Mouse (Mus musculus): ENCODE measurements around the gene Cpxm2.
A peak's percentile ranks its signal among the peaks of the same experiment; 100 is the strongest.

Cpxm2 gene

DNA sequence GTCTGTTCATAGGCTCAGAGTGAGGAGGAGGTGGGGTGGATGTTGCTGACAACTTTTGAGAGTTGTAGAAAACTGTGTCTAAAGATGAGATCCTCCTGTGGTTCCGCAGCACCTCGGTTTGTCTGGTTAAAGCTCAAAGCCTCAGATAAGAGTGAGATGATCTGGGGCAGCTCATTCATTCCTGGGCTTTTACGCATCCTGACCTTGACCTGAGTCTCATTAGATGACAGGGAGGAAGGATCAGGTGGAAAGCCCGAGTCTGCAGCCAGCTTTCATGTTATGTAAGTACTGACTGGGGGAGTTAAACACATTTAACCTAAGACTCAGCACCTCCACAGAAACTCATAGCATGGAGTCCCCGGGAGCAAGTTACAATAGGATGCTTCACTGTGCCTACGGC, 127.9 kb downstream of the Cpxm2 start:
- no peak for DNase-seq (ENCODE audit: low read depth, low spot score)

DNA sequence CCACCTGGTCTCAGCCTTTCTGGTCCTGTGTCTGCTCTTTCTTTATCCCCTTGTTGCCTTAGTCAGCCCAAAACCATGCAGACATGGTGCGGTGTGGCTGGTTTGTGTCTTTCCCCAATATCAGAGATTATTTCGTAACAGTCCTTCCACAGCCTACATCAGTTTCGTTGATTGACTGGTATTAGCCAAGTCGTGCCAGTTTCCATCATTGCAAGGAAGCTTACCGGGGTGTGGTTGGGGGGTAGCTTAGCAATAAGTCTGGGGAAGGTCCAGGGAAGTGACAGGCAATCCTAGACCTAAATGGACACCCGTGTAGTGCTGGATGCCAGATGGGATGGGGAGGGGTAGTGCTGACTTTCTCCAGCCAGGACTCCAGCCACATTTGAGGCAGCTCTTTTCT, 128.9 kb downstream of the Cpxm2 start:
- DNase-seq (ENCODE audit: low read depth, low spot score), result no peak

- no peak for DNase-seq (ENCODE audit: low read depth, low spot score)
These were observed 138.6 kb downstream of the Cpxm2 start for GRCm38 (mm10) chr7:132015933-132016332.

DNA sequence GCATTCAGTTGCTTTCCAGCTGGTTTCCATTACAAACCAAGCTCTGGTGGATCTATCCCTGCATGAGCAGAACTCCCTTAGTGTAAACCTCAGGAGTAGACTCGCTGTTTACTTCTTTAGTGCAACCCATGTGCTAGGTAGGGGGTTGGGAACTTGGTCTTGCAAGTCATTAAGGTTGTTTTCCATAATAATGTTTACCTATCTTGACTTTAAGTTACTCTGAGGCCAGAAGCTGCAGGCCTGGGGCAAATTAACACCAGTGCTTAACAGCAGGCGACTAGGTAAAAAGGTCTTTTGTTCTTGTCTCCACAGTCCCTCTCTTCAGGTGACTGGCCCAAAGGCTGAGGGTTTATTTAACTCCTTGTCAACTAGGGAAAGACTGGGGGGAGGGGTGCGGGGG, 139.3 kb downstream of the Cpxm2 start:
- peak; percentile 76 for DNase-seq (ENCODE audit: low read depth, low spot score)

- no peak for DNase-seq (ENCODE audit: low read depth, low spot score)
These were observed 140.6 kb downstream of the Cpxm2 start for GRCm38 (mm10) chr7:132013970-132014369.

DNA sequence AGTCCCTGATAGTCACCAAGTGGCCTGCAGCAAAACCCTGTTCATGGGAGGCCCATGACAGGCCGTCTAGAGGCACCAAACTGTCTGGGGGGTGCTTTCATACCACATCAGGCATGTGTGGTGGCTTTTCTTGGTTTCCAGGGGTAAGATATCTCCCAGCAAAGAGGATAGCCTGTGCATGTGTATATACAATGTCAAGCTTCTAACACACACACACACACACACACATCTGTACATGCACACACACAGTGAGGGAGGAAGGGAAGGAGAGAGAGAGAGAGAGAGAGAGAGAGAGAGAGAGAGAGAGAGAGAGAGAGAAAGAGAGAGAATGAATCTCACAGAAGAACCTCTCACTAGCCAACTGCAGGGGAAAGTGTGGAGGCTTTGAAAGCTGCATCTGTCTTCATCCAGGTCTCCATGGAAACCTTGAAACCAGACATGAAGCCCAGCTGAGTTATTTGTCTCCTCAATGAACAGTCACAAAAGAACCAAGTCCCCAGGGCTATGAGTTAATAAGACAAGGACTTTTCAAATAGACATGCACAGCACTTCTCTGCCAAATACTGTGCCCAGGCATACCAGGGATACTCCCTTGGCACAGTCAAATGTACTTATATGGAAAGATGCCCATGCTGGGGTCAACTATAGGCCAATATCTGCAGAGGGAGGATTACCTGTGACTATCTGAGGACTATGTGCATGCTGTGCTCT, 141.4 kb downstream of the Cpxm2 start:
- DNase-seq (ENCODE audit: low read depth, low spot score), result no peak

DNA sequence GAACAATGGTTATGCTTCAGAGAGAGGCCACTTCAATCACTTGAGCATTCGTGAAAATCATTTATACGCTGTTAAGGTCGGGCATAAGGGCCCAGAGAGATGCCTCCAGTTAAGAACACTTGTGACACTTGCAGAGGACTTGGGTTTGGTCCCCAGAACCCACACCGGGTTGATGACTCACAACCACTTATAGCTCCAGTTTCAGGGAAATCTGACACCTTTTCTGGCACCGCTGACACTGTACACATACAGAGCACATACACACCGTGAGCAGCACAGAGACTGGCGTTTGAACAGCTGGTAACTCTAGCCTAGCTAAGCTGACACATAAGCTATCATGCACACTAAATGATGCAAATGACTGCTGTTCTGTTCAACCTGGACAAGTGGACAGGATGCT, 145.5 kb downstream of the Cpxm2 start:
- no peak for DNase-seq (ENCODE audit: low read depth, low spot score)

DNA sequence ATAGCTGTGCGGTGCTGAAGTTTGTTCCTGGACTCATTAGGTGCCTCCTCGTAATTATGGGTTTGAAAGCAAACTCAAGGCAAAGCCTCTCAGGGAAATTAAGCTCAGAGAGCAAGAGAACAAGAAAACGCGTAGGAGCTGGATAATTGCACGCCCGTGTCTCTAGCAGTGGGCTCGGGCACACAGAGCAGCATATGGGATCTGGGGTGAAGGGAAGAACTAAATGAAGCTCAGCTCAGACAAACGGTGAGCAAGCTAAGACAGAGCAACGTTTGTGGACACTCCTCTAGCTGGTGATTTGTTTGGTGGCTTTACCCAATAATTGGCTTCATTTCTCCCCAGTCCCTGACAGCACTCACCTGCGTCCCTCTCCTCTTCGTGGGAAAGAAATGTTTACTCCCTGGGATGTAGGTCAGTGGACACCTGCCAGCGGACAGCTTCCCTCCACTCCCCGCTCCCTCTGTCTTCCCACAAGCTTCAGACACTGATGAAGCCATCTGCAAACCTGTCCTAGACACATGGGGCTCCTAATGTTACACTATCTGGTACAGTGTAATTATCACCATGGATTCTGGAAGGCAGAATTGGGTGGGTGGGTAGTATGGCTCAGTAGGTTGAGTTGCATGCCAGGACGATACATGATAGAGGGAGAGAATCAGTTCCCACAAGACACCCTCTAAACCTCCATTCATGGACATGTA, 148.4 kb downstream of the Cpxm2 start:
- DNase-seq (ENCODE audit: low read depth, low spot score), result no peak

DNA sequence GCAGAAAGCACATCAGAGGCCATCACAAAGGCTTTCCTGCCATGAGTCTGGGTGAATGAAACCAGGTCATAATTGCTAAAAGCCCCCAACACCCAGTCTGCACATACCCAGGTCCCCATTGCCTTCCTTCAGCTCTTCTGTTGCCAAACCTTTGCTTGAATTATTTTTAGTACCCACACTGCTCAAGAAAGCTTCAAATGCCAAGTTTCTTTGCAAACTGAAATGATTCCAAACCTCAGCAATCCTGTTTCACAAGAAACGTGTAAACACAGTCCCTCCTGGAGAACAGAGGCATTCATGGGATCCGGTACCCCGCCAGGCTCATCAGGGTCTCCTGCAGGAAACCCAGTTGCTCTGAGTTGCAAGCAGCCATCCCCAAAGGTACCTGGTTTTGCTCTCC, 161.7 kb downstream of the Cpxm2 start:
- DNase-seq (ENCODE audit: low read depth, low spot score), result no peak

- DNase-seq (ENCODE audit: low read depth, low spot score), result no peak
These were observed 162.3 kb downstream of the Cpxm2 start for GRCm38 (mm10) chr7:131992226-131992625.

DNA sequence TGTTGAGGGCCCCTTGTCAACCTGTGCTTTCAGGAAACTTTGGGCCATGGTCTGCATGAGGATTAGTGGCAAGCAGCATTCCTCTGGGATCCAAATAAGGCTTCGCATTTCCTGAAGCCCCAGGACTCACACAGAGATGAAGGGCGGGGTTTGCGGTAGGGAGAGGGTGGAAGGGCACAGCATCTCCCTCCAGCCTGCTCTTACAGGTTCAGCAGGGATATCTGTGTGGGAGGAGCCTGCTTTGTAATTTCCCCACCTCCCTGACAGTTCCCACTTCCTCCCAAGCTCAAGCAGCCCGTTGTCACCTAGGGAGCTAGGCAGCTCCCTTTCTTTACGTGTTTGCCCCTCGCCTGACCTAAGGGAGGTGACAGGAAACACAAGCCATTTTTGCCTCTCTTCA, 165.5 kb downstream of the Cpxm2 start:
- no peak for DNase-seq (ENCODE audit: low read depth, low spot score)
